Comparison of ENCODE assay signal across 26 mouse cellular contexts in the genomic region with DNA sequence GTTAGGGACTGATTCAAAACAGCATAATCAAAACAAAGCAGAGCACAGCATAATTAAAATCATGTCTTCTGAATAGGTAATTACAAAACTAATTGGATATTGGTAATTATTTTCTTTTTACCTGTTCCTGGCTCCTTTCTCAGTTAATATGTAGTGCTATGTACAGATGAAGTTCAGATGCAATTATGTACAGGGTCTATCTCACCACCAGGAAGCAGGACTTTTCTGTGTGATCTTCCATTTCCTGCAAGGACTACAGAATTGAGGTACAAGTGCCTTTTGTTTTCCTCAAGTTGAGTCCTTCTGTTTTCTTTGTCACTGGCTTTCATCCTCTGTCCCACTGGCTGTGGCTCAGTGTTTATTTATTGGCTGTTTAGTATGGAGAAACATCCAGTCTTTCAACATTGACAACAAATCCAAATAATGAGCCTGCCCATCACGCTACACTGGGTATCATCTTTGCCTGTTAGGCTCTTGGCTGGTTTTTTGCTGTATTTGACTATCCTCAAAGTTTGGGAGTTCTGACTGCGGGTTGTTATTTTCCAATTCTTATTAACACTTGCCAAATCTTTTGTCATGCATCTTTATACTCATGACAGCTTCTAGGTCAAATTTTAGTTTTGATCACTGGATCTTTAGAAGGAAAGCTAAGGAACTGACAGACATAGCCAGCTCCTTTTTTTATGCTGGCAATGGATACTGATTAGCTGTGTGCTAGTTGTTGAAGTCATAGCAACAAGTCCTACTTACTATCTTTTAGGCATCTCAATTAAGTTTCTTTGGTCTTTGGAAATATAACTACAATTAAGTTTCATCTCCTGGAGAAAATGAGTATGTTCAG.
DNase-seq lines count a peak whose midpoint lies in the region; ATAC-seq and TF ChIP-seq lines count a peak whose summit lies in the region.
"Had no signal": no experiment of that assay in that cellular context is flagged by ENCODE, and none has a peak within 500 bp of the region (broad histone marks: within the 10 kb centered on the region; RNA-seq: fewer than 3 reads in every experiment).

No protein-coding gene starts in this region.

- 39% methylated on average over 2 of the region's 2 CpGs for WGBS in hindbrain, postnatal 0 days
- WGBS in hindbrain, embryonic 12.5 days: 71% methylated on average over 2 of the region's 2 CpGs
- 40% methylated on average over 2 of the region's 2 CpGs for WGBS in forebrain, postnatal 0 days

- no peak overlapping the region for H3K27ac ChIP-seq in hindbrain, postnatal 0 days
- no peak overlapping the region for H3K27ac ChIP-seq in hindbrain, embryonic 12.5 days
- H3K27ac ChIP-seq in forebrain, postnatal 0 days (ENCODE audit: low read depth, low read length): no peak overlapping the region
- H3K27ac ChIP-seq: hindbrain, embryonic 13.5 days; intestine, embryonic 15.5 days; limb, embryonic 13.5 days; liver, embryonic 13.5 days; midbrain, embryonic 13.5 days; stomach, embryonic 15.5 days had no signal

- H3K4me1 ChIP-seq in hindbrain, postnatal 0 days (ENCODE audit: insufficient read depth, low read length): no peaks in the 10 kb centered on the region
- H3K4me1 ChIP-seq in hindbrain, embryonic 12.5 days: no peaks in the 10 kb centered on the region
- no peaks in the 10 kb centered on the region for H3K4me1 ChIP-seq in forebrain, postnatal 0 days (ENCODE audit: insufficient read depth)
- H3K4me1 ChIP-seq: heart, embryonic 12.5 days; hindbrain, embryonic 13.5 days; intestine, embryonic 15.5 days; limb, embryonic 13.5 days; liver, embryonic 13.5 days; midbrain, embryonic 13.5 days; stomach, embryonic 15.5 days had no signal

- H3K4me3 ChIP-seq in hindbrain, postnatal 0 days (ENCODE audit: low read length): no peak overlapping the region
- no peak overlapping the region for H3K4me3 ChIP-seq in hindbrain, embryonic 12.5 days
- no peak overlapping the region for H3K4me3 ChIP-seq in forebrain, postnatal 0 days (ENCODE audit: low read depth, low read length)
- H3K4me3 ChIP-seq: heart, embryonic 12.5 days; hindbrain, embryonic 13.5 days; intestine, embryonic 15.5 days; limb, embryonic 13.5 days; liver, embryonic 13.5 days; midbrain, embryonic 13.5 days; stomach, embryonic 15.5 days had no signal

- H3K9ac ChIP-seq in hindbrain, postnatal 0 days (replicated peaks; ENCODE audit: low read length): no peak overlapping the region
- no peak overlapping the region for H3K9ac ChIP-seq in hindbrain, embryonic 12.5 days
- no peak overlapping the region for H3K9ac ChIP-seq in forebrain, postnatal 0 days
- H3K9ac ChIP-seq: heart, embryonic 12.5 days; hindbrain, embryonic 13.5 days; intestine, embryonic 15.5 days; limb, embryonic 13.5 days; liver, embryonic 13.5 days; midbrain, embryonic 13.5 days; stomach, embryonic 15.5 days had no signal

- no peak for TF ChIP-seq CTCF in hindbrain, postnatal 0 days (IDR thresholded peaks at IDR 0.05; ENCODE audit: low read depth)
- no peak for TF ChIP-seq CTCF in forebrain, postnatal 0 days (IDR thresholded peaks at IDR 0.05; ENCODE audit: low read depth)

- peak; percentile 90 for ATAC-seq in hindbrain, postnatal 0 days
- no peak for ATAC-seq in hindbrain, embryonic 12.5 days (ENCODE audit: low FRiP score)
- ATAC-seq in forebrain, postnatal 0 days: peak; percentile 45; the same call in 1 of the 2 replicates
- ATAC-seq: intestine, embryonic 15.5 days; midbrain, embryonic 13.5 days had no signal

- no peak overlapping the region for H3K4me2 ChIP-seq in hindbrain, postnatal 0 days (ENCODE audit: low read depth, low read length)
- H3K4me2 ChIP-seq in hindbrain, embryonic 12.5 days (replicated peaks): no peak overlapping the region
- no peak overlapping the region for H3K4me2 ChIP-seq in forebrain, postnatal 0 days (ENCODE audit: low read depth)
- H3K4me2 ChIP-seq: heart, embryonic 12.5 days; hindbrain, embryonic 13.5 days; intestine, embryonic 15.5 days; limb, embryonic 13.5 days; liver, embryonic 13.5 days; midbrain, embryonic 13.5 days; stomach, embryonic 15.5 days had no signal

- H3K27me3 ChIP-seq in hindbrain, postnatal 0 days (ENCODE audit: insufficient read depth, low read length): no peaks in the 10 kb centered on the region
- H3K27me3 ChIP-seq in hindbrain, embryonic 12.5 days: no peaks in the 10 kb centered on the region
- H3K27me3 ChIP-seq in forebrain, postnatal 0 days (ENCODE audit: insufficient read depth, low read length): no peaks in the 10 kb centered on the region
- H3K27me3 ChIP-seq: heart, embryonic 12.5 days; hindbrain, embryonic 13.5 days; intestine, embryonic 15.5 days; limb, embryonic 13.5 days; liver, embryonic 13.5 days; midbrain, embryonic 13.5 days; stomach, embryonic 15.5 days had no signal

- H3K9me3 ChIP-seq in hindbrain, postnatal 0 days (ENCODE audit: low read length): no peaks in the 10 kb centered on the region
- H3K9me3 ChIP-seq in hindbrain, embryonic 12.5 days (replicated peaks): no peaks in the 10 kb centered on the region
- H3K9me3 ChIP-seq in forebrain, postnatal 0 days (ENCODE audit: low read length): no peaks in the 10 kb centered on the region
- H3K9me3 ChIP-seq: heart, embryonic 12.5 days; hindbrain, embryonic 13.5 days; intestine, embryonic 15.5 days; limb, embryonic 13.5 days; liver, embryonic 13.5 days; midbrain, embryonic 13.5 days; stomach, embryonic 15.5 days had no signal

- peak; percentile 33 for DNase-seq in cerebellum, adult 9-10 months
- no peak for DNase-seq in cerebellum, adult 11 months
- peak; percentile 41 for DNase-seq in hindbrain, postnatal 0 days (ENCODE audit: low spot score)
- DNase-seq in retina, postnatal 1 day: peak; percentile 55
- no peak for DNase-seq in retina, embryonic 14.5 days (ENCODE audit: low spot score)
- no peak for DNase-seq in forebrain, postnatal 0 days
- DNase-seq in adrenal gland, postnatal 10 days: no peak
- DNase-seq: adrenal gland, postnatal 25 days; cerebellum, postnatal 25 days; gastrocnemius, postnatal 25 days; heart, adult 18-20 months; heart, postnatal 10 days; kidney, postnatal 25 days; liver, embryonic 13.5 days; lung, adult 2 months; lung, postnatal 14 days; right cerebral cortex, postnatal 4 days; thymus, adult 2 months; thymus, postnatal 4 days had no signal

- no peaks in the 10 kb centered on the region for H3K36me3 ChIP-seq in hindbrain, postnatal 0 days (ENCODE audit: insufficient read depth, low read length)
- no peaks in the 10 kb centered on the region for H3K36me3 ChIP-seq in hindbrain, embryonic 12.5 days
- H3K36me3 ChIP-seq in forebrain, postnatal 0 days (ENCODE audit: insufficient read depth): no peaks in the 10 kb centered on the region
- H3K36me3 ChIP-seq: heart, embryonic 12.5 days; hindbrain, embryonic 13.5 days; intestine, embryonic 15.5 days; limb, embryonic 13.5 days; liver, embryonic 13.5 days; midbrain, embryonic 13.5 days; stomach, embryonic 15.5 days had no signal

Comparison
In these comparisons a context has a peak if more than half of its experiments do, and no peak if none do; other contexts are left out.
1. DNase-seq: peak in cerebellum, adult 9-10 months (single experiment), hindbrain, postnatal 0 days (single experiment) and retina, postnatal 1 day (single experiment); none in cerebellum, adult 11 months (single experiment), retina, embryonic 14.5 days (single experiment), forebrain, postnatal 0 days (single experiment) and adrenal gland, postnatal 10 days (single experiment).